Comparison of ENCODE assay signal across 32 mouse cellular contexts in the genomic region with DNA sequence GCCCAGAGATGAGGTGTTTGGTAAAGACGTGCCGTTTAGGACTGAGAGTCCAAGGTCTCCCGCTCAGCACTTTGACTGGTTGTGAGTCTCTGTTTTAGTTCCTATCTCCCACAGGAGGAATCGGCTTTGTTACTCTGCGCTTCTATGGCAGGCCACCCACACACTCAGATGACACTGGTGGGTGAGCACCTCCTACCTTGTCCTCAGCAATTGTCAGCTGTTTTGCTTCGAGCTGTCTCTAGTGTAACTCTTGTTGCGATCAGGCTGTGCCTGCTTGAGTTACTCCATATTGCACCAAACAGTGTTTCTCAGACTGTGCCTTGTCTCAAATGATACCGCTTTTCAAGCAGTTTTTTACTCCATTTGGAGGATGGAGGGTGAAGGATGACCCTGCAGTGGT. TPM values are rescaled to one million over a fixed set of nuclear protein-coding genes. Genes with fewer than 3 reads are reported as not detected.
A peak's percentile ranks its signal among the peaks of the same experiment; 100 is the strongest.
DNase-seq lines count a peak whose midpoint lies in the region; ATAC-seq lines count a peak whose summit lies in the region.
"Had no signal": no experiment of that assay in that cellular context is flagged by ENCODE, and none has a peak within 500 bp of the region (broad histone marks: within the 10 kb centered on the region; RNA-seq: fewer than 3 reads in every experiment).

No protein-coding gene starts in this region.

- H3K9ac ChIP-seq in heart, embryonic 11.5 days (ENCODE audit: low read depth, low read length): no peak overlapping the region
- H3K9ac ChIP-seq: embryonic facial prominence, embryonic 15.5 days; hindbrain, embryonic 15.5 days; liver, embryonic 13.5 days; midbrain, embryonic 12.5 days had no signal

- H3K9me3 ChIP-seq in heart, embryonic 11.5 days (replicated peaks; ENCODE audit: control insufficient read depth, low read length): no peaks in the 10 kb centered on the region
- H3K9me3 ChIP-seq: embryonic facial prominence, embryonic 15.5 days; heart, embryonic 10.5 days; hindbrain, embryonic 15.5 days; liver, embryonic 13.5 days; midbrain, embryonic 12.5 days had no signal

- no peak overlapping the region for H3K4me3 ChIP-seq in heart, embryonic 11.5 days (ENCODE audit: low read depth, low read length)
- H3K4me3 ChIP-seq: embryonic facial prominence, embryonic 15.5 days; heart, embryonic 10.5 days; hindbrain, embryonic 15.5 days; liver, embryonic 13.5 days; midbrain, embryonic 12.5 days had no signal

- ATAC-seq in heart, embryonic 11.5 days (replicated peaks; ENCODE audit: insufficient number of reproducible peaks, low FRiP score, low TSS enrichment): no peak
- ATAC-seq: forebrain, embryonic 14.5 days had no signal

- H3K4me1 ChIP-seq in heart, embryonic 11.5 days (ENCODE audit: control insufficient read depth, insufficient read depth, low read length): no peaks in the 10 kb centered on the region
- H3K4me1 ChIP-seq: embryonic facial prominence, embryonic 15.5 days; heart, embryonic 10.5 days; hindbrain, embryonic 15.5 days; liver, embryonic 13.5 days had no signal

- intact Hi-C loops in left cerebral cortex, postnatal 4 days (cut with DNase I): no loop called here

- 85% methylated on average over 8 of the region's 8 CpGs for WGBS in heart, embryonic 11.5 days (ENCODE audit: insufficient replicate concordance)

- DNase-seq in heart, adult 11 months: peak; percentile 58
- peak; percentile 8 to 48 for DNase-seq in left cerebral cortex, adult 18-20 months (ENCODE audit: low spot score in 2 of 2)
- DNase-seq in left cerebral cortex, postnatal 4 days: no peak
- peak; percentile 37 to 45 for DNase-seq in layer of hippocampus, postnatal 36 days
- DNase-seq in telencephalon, adult 2 months (ENCODE audit: low read depth, low spot score): peak; percentile 40
- no peak for DNase-seq in spleen, adult 12 weeks (ENCODE audit: low spot score)
- DNase-seq: adrenal gland, postnatal 36 days; cerebellum, adult 11 months; cerebellum, adult 9-11 months; kidney, adult 2 months; liver, embryonic 13.5 days; lung, adult 2 months; lung, postnatal 14 days; spleen, adult 18-20 months had no signal

- no peaks in the 10 kb centered on the region for H3K36me3 ChIP-seq in heart, embryonic 11.5 days (ENCODE audit: control insufficient read depth, insufficient read depth, low read length)
- H3K36me3 ChIP-seq: embryonic facial prominence, embryonic 15.5 days; heart, embryonic 10.5 days; hindbrain, embryonic 15.5 days; liver, embryonic 13.5 days; midbrain, embryonic 12.5 days had no signal

- no peak overlapping the region for H3K4me2 ChIP-seq in heart, embryonic 11.5 days
- H3K4me2 ChIP-seq: embryonic facial prominence, embryonic 15.5 days; hindbrain, embryonic 15.5 days; liver, embryonic 13.5 days; midbrain, embryonic 12.5 days had no signal

- H3K27me3 ChIP-seq in heart, embryonic 11.5 days (ENCODE audit: control insufficient read depth, insufficient read depth, low read length): no peaks in the 10 kb centered on the region
- H3K27me3 ChIP-seq: embryonic facial prominence, embryonic 15.5 days; hindbrain, embryonic 15.5 days; liver, embryonic 13.5 days; midbrain, embryonic 12.5 days had no signal

- H3K27ac ChIP-seq in heart, embryonic 11.5 days (ENCODE audit: low read depth, low read length): no peak overlapping the region
- H3K27ac ChIP-seq: embryonic facial prominence, embryonic 15.5 days; heart, embryonic 10.5 days; hindbrain, embryonic 15.5 days; kidney, postnatal 0 days; liver, embryonic 13.5 days; midbrain, embryonic 12.5 days had no signal

RNA-seq across cellular contexts. Expression of gene Smim23, which starts 10.1 kb away (rescaled TPM):
- not detected in 2 replicates for polyA plus RNA-seq in heart, embryonic 11.5 days (2014; fragmentation: Nextera tagmentation; extraction: Ambion mirVana)
- not detected for total RNA-seq in left cerebral cortex, adult 18-20 months (2021)
- total RNA-seq in left cerebral cortex, postnatal 4 days (2021): not detected
- total RNA-seq in layer of hippocampus, postnatal 36 days (2021): not detected
- total RNA-seq: adrenal gland, postnatal 36 days; common myeloid progenitor, adult 5-6 weeks; ES-E14; gastrocnemius, adult 8-10 months; hematopoietic stem cell, adult 5-6 weeks; left cerebral cortex, adult 8-10 months; megakaryocyte progenitor cell, adult 5-6 weeks; neutrophil, adult 5-6 weeks had no signal
- polyA plus RNA-seq: embryonic facial prominence, embryonic 15.5 days; forebrain, embryonic 14.5 days; heart, embryonic 10.5 days; heart, postnatal 0 days; hindbrain, embryonic 15.5 days; intestine, embryonic 14.5 days; kidney, adult 2 months; kidney, postnatal 0 days; limb, embryonic 14.5 days; liver, embryonic 13.5 days; lung, adult 2 months; midbrain, embryonic 12.5 days; urinary bladder, adult 2 months had no signal

Comparison
In these comparisons a context has a peak if more than half of its experiments do, and no peak if none do; other contexts are left out.
1. DNase-seq: peak in heart, adult 11 months (single experiment), left cerebral cortex, adult 18-20 months (2 of 2), layer of hippocampus, postnatal 36 days (2 of 2) and telencephalon, adult 2 months (single experiment); none in left cerebral cortex, postnatal 4 days (single experiment) and spleen, adult 12 weeks (single experiment).